Mouse (Mus musculus) CH12.LX (cell line): Measurements from ENCODE around the gene Olfr1255. TPM values are rescaled to one million over a fixed set of nuclear protein-coding genes. Genes with fewer than 3 reads are reported as not detected.

Experiments
- DNase-seq: peaks from one replicate; pipeline ENCODE4 v3.0.0-alpha.2; 2013; ENCODE audit errors: extremely low read depth
- H3K27ac ChIP-seq: 2 replicates; pipeline ENCODE4 v1.5.1; 2012; ENCODE audit warnings: low read depth, mild to moderate bottlenecking, control low read depth, moderate library complexity; ENCODE audit not compliant: insufficient read depth
- H3K27me3 ChIP-seq: replicated peaks from 2 replicates; pipeline ENCODE3; 2012; ENCODE audit warnings: inconsistent platforms
- H3K36me3 ChIP-seq, 2 experiments: replicated peaks in 1 of 2; 2 replicates each; pipeline versions ENCODE3 to v1.6.1; 2012; ENCODE audit warnings: inconsistent platforms in 1 of 2, low read length in 1 of 2, mild to moderate bottlenecking in 1 of 2, mixed read lengths in 1 of 2, moderate library complexity in 1 of 2; ENCODE audit not compliant: control insufficient read depth in 1 of 2, insufficient read depth in 1 of 2
- H3K4me1 ChIP-seq, 2 experiments: 2 replicates each; pipeline ENCODE4 v1.6.1; 2012; ENCODE audit warnings: inconsistent platforms in 1 of 2, moderate library complexity in 1 of 2; ENCODE audit not compliant: insufficient read depth in 2 of 2, control insufficient read depth in 1 of 2
- H3K4me2 ChIP-seq: 2 replicates; pipeline ENCODE4 v1.6.1; 2012; ENCODE audit warnings: low read depth, mild to moderate bottlenecking, control low read depth; ENCODE audit not compliant: poor library complexity, insufficient read depth, severe bottlenecking
- H3K4me3 ChIP-seq, 3 experiments: fragments of 150-350 bp in 1 of 3; sonication (generic) in 1 of 3; replicated peaks in 1 of 3; 2 replicates each; pipeline versions ENCODE3 to v1.5.1; 2011 to 2012; ENCODE audit warnings: low read depth in 2 of 3, low read length in 2 of 3, mild to moderate bottlenecking in 2 of 3, moderate library complexity in 2 of 3, control low read depth in 1 of 3, improper control_type of control experiment in 1 of 3, inconsistent platforms in 1 of 3, mixed read lengths in 1 of 3; ENCODE audit not compliant: poor library complexity in 1 of 3
- H3K79me2 ChIP-seq: replicated peaks from 2 replicates; pipeline ENCODE4 v1.6.1; 2012; ENCODE audit warnings: mild to moderate bottlenecking, moderate library complexity; ENCODE audit not compliant: control insufficient read depth, poor library complexity, insufficient read depth, severe bottlenecking; ENCODE audit errors: extremely low read depth
- H3K9ac ChIP-seq: 2 replicates; pipeline ENCODE4 v1.6.1; 2012; ENCODE audit warnings: low read depth, mild to moderate bottlenecking, control low read depth, moderate library complexity; ENCODE audit not compliant: insufficient read depth
- H3K9me3 ChIP-seq: replicated peaks from 2 replicates; pipeline ENCODE3; 2012; ENCODE audit warnings: low read length, inconsistent platforms, mixed read lengths
- BHLHE40 ChIP-seq: IDR thresholded peaks from 2 replicates; pipeline ENCODE4 v1.6.1; 2011; ENCODE audit warnings: mild to moderate bottlenecking, low read depth, low read length, improper control_type of control experiment
- CHD1 ChIP-seq: IDR thresholded peaks from 2 replicates; pipeline ENCODE4 v1.6.1; 2012; ENCODE audit warnings: low read depth, low read length, improper control_type of control experiment, inconsistent platforms
- CHD2 ChIP-seq: IDR thresholded peaks from 2 replicates; pipeline ENCODE4 v1.6.1; 2011; ENCODE audit warnings: low read length, improper control_type of control experiment
- CTCF ChIP-seq, 2 experiments: IDR thresholded peaks in 1 of 2; conservative IDR thresholded peaks in 1 of 2; 2 replicates each; pipeline ENCODE4 v1.5.1; 2011 to 2012; ENCODE audit warnings: low read depth in 2 of 2, low read length in 2 of 2, improper control_type of control experiment in 1 of 2, inconsistent platforms in 1 of 2, mild to moderate bottlenecking in 1 of 2, moderate library complexity in 1 of 2
- E2F4 ChIP-seq: IDR thresholded peaks from 2 replicates; pipeline ENCODE4 v1.6.1; 2011; ENCODE audit warnings: low read depth, low read length, improper control_type of control experiment; ENCODE audit not compliant: insufficient replicate concordance
- ELF1 ChIP-seq: IDR thresholded peaks from 2 replicates; pipeline ENCODE4 v1.6.1; 2014; ENCODE audit warnings: low read depth, mild to moderate bottlenecking, inconsistent platforms, low read length, improper control_type of control experiment
- EP300 ChIP-seq: IDR thresholded peaks from 2 replicates; pipeline ENCODE4 v1.6.1; 2011; ENCODE audit warnings: low read length, improper control_type of control experiment
- HCFC1 ChIP-seq: IDR thresholded peaks from 2 replicates; pipeline ENCODE4 v1.6.1; 2012; ENCODE audit warnings: low read depth, mild to moderate bottlenecking, inconsistent platforms, low read length, improper control_type of control experiment
- JUN ChIP-seq: IDR thresholded peaks from 2 replicates; pipeline ENCODE4 v1.6.1; 2011; ENCODE audit warnings: low read depth, mild to moderate bottlenecking, low read length, improper control_type of control experiment, moderate library complexity; ENCODE audit not compliant: insufficient read depth
- KAT2A ChIP-seq: IDR thresholded peaks from 2 replicates; pipeline ENCODE4 v1.6.1; 2012; ENCODE audit warnings: low read length, improper control_type of control experiment, inconsistent platforms; ENCODE audit not compliant: insufficient replicate concordance
- MAZ ChIP-seq: IDR thresholded peaks from 2 replicates; pipeline ENCODE4 v1.6.1; 2012; ENCODE audit warnings: low read depth, mild to moderate bottlenecking, inconsistent platforms, low read length, improper control_type of control experiment, moderate library complexity
- MEF2A ChIP-seq: IDR thresholded peaks from 2 replicates; pipeline ENCODE4 v1.6.1; 2014; ENCODE audit warnings: low read depth, mild to moderate bottlenecking, inconsistent platforms, low read length, improper control_type of control experiment, borderline replicate concordance
- MYC ChIP-seq: IDR thresholded peaks from 2 replicates; pipeline ENCODE4 v1.6.1; 2011; ENCODE audit warnings: low read depth, mild to moderate bottlenecking, improper control_type of control experiment, low read length
- PAX5 ChIP-seq: IDR thresholded peaks from 2 replicates; pipeline ENCODE4 v1.6.1; 2012; ENCODE audit warnings: low read length, inconsistent platforms, mixed read lengths
- POLR2A ChIP-seq: IDR thresholded peaks from 2 replicates; pipeline ENCODE4 v1.6.1; 2011; ENCODE audit warnings: low read depth, mild to moderate bottlenecking, improper control_type of control experiment, low read length
- POLR2AphosphoS2 ChIP-seq: IDR thresholded peaks from 2 replicates; pipeline ENCODE4 v1.6.1; 2011; ENCODE audit warnings: low read depth, low read length, improper control_type of control experiment
- RAD21 ChIP-seq: IDR thresholded peaks from 2 replicates; pipeline ENCODE4 v1.6.1; 2011; ENCODE audit warnings: low read depth, mild to moderate bottlenecking, low read length, improper control_type of control experiment, moderate library complexity
- RCOR1 ChIP-seq: conservative IDR thresholded peaks from 2 replicates; pipeline ENCODE4 v1.6.1; 2012; ENCODE audit warnings: low read depth, mild to moderate bottlenecking, inconsistent platforms, low read length, improper control_type of control experiment
- SIN3A ChIP-seq: IDR thresholded peaks from 2 replicates; pipeline ENCODE4 v1.6.1; 2012; ENCODE audit warnings: low read length, improper control_type of control experiment, inconsistent platforms
- SMC3 ChIP-seq: IDR thresholded peaks from 2 replicates; pipeline ENCODE4 v1.6.1; 2011; ENCODE audit warnings: low read depth, low read length, improper control_type of control experiment
- TBP ChIP-seq: conservative IDR thresholded peaks from 2 replicates; pipeline ENCODE4 v1.6.1; 2011; ENCODE audit warnings: low read depth, low read length, improper control_type of control experiment
- UBTF ChIP-seq: IDR thresholded peaks from 2 replicates; pipeline ENCODE4 v1.6.1; 2012; ENCODE audit warnings: low read depth, mild to moderate bottlenecking, inconsistent platforms, low read length, improper control_type of control experiment, moderate library complexity
- ZC3H11A ChIP-seq: IDR thresholded peaks from 2 replicates; pipeline ENCODE4 v1.6.1; 2012; ENCODE audit warnings: low read depth, mild to moderate bottlenecking, inconsistent platforms, low read length, improper control_type of control experiment
- dilution Hi-C: fragments of 300-500 bp; cut with MboI; formaldehyde crosslinking; loops from 2 replicates; pipeline ENCODE4 v1.14.3; 2020; ENCODE audit warnings: low sequenced_read_pairs; ENCODE audit not compliant: extremely low pct_unique_long_range_greater_than_20kb, extremely low pct_ligation_motif_present
- in situ Hi-C: fragments of 300-500 bp; cut with MboI; formaldehyde crosslinking; loops from 3 replicates; pipeline ENCODE4 v1.14.3; 2019; ENCODE audit warnings: low sequenced_read_pairs, low pct_ligation_motif_present, low pct_unique_long_range_greater_than_20kb, mixed read lengths
- polyA plus RNA-seq: library from polyadenylated mRNA; unstranded; fragments of >175 nt; gene quantifications from 2 replicates; pipeline ENCODE4 v1.2.1, GENCODE M21; 2012; ENCODE audit warnings: low read depth; ENCODE audit not compliant: insufficient read length
- total RNA-seq, 2 experiments: library from RNA; depleted of rRNA; stranded (reverse); fragments of 300-350 nt in 1 of 2; fragments of >200 nt in 1 of 2; gene quantifications; 2 replicates each; pipeline ENCODE4 v1.2.3; 2012 to 2014

The Olfr1255 gene
- total and polyA plus RNA-seq, 3 experiments, result not detected

- Histone ChIP-seq H3K27ac (no peak overlapping the region), H3K36me3 (no peaks in the 10 kb centered on the region), H3K9me3 (peaks cover 17% of the 10 kb centered on the region), H3K4me2 (no peak overlapping the region), H3K4me1 (no peaks in the 10 kb centered on the region), H3K9ac (no peak overlapping the region), H3K79me2 (no peaks in the 10 kb centered on the region), H3K4me3 (no peak overlapping the region), H3K27me3 (no peaks in the 10 kb centered on the region)
- TF ChIP-seq CTCF (conservative IDR thresholded peaks at IDR 0.05 in 1 of 2, IDR thresholded peaks at IDR 0.05 in 1 of 2; ENCODE audit: low read depth in 2 of 2, low read length in 2 of 2) (peak in 1 of 2 experiments; percentile 24; a peak in 2 of 4 replicates), ZC3H11A (no peak), RAD21 (peak; percentile 26)
- DNase-seq, result no peak
- dilution Hi-C loops, result no loop called here
- in situ Hi-C loops, result no loop called here
Measured at GRCm38 (mm10) chr2:89799583-89799982, 12.3 kb upstream of the Olfr1255 start.

- no peak overlapping the region for H3K27ac ChIP-seq
- in situ Hi-C loops, result no loop called here
- DNase-seq, result no peak
- H3K36me3 ChIP-seq, result no peaks in the 10 kb centered on the region
- TF ChIP-seq CHD2, result no peak
- no peak for TF ChIP-seq SMC3
- no peak for TF ChIP-seq TBP
- no peak for TF ChIP-seq KAT2A
- no peak for TF ChIP-seq POLR2A
- TF ChIP-seq RCOR1, result no peak
- no peak for TF ChIP-seq BHLHE40
- no peak for TF ChIP-seq CTCF (conservative IDR thresholded peaks at IDR 0.05 in 1 of 2, IDR thresholded peaks at IDR 0.05 in 1 of 2; ENCODE audit: low read depth in 2 of 2, low read length in 2 of 2)
- TF ChIP-seq RAD21, result no peak
- TF ChIP-seq, all 38 proteins: peak for 0
- H3K27me3 ChIP-seq, result no peaks in the 10 kb centered on the region
- H3K9me3 ChIP-seq, result peaks cover 17% of the 10 kb centered on the region
- H3K4me3 ChIP-seq, result no peak overlapping the region
- no peak overlapping the region for H3K4me2 ChIP-seq
- H3K79me2 ChIP-seq, result no peaks in the 10 kb centered on the region
- H3K4me1 ChIP-seq, result no peaks in the 10 kb centered on the region
- no peak overlapping the region for H3K9ac ChIP-seq
- dilution Hi-C loops, result no loop called here
Measured at GRCm38 (mm10) chr2:89810751-89811150, 1.1 kb upstream of the Olfr1255 start.

- peaks cover 2% of the 10 kb centered on the region for H3K9me3 ChIP-seq
- no peak overlapping the region for H3K4me3 ChIP-seq
- H3K4me2 ChIP-seq, result no peak overlapping the region
- no peaks in the 10 kb centered on the region for H3K79me2 ChIP-seq
- dilution Hi-C loops, result no loop called here
- no peak for DNase-seq
- no peaks in the 10 kb centered on the region for H3K4me1 ChIP-seq
- H3K9ac ChIP-seq, result no peak overlapping the region
- H3K36me3 ChIP-seq, result no peaks in the 10 kb centered on the region
- in situ Hi-C loops, result no loop called here
- TF ChIP-seq SIN3A, result no peak
- TF ChIP-seq ELF1, result no peak
- no peak for TF ChIP-seq BHLHE40
- no peak for TF ChIP-seq MAZ
- TF ChIP-seq POLR2AphosphoS2, result no peak
- no peak for TF ChIP-seq MYC
- no peak for TF ChIP-seq RCOR1
- TF ChIP-seq JUN, result no peak
- TF ChIP-seq CHD1, result no peak
- TF ChIP-seq HCFC1, result no peak
- TF ChIP-seq RAD21, result no peak
- TF ChIP-seq CTCF (conservative IDR thresholded peaks at IDR 0.05 in 1 of 2, IDR thresholded peaks at IDR 0.05 in 1 of 2; ENCODE audit: low read depth in 2 of 2, low read length in 2 of 2), result no peak
- no peak for TF ChIP-seq UBTF
- TF ChIP-seq MEF2A, result no peak
- TF ChIP-seq EP300, result no peak
- no peak for TF ChIP-seq E2F4
- TF ChIP-seq PAX5, result no peak
- no peak overlapping the region for H3K27ac ChIP-seq
- no peaks in the 10 kb centered on the region for H3K27me3 ChIP-seq
Measured at GRCm38 (mm10) chr2:89820216-89820615, 8.4 kb downstream of the Olfr1255 start.
